Mouse (Mus musculus) hematopoietic stem cell, adult 5-6 weeks (primary cell): ENCODE results near the gene Gm47429. TPM values are rescaled to one million over a fixed set of nuclear protein-coding genes. Genes with fewer than 3 reads are reported as not detected.
"Not testable (repeated sequence)": the region's sequence is repeated elsewhere in the genome, so short reads cannot be mapped to it uniquely, and the experiment has no call there.

Experiments used
- ATAC-seq, 2 experiments: fragments of 125-278 bp in 1 of 2; replicated peaks in 1 of 2; 2 replicates each; pipeline ENCODE4 v1.8.0; 2016 to 2017; ENCODE audit warnings: inconsistent platforms in 2 of 2, mild to moderate bottlenecking in 2 of 2, moderate number of reproducible peaks in 2 of 2, low read depth in 1 of 2, moderate TSS enrichment in 1 of 2; ENCODE audit not compliant: low FRiP score in 2 of 2, poor library complexity in 2 of 2, severe bottlenecking in 2 of 2, insufficient read depth in 1 of 2, low TSS enrichment in 1 of 2
- total RNA-seq: library from RNA; stranded (forward); fragments of 172-1452, 232-1000 nt; gene quantifications from 2 replicates; pipeline ENCODE4 v1.2.3, GENCODE M21; 2017

Gene Gm47429
- not detected in 2 replicates for total RNA-seq

- ATAC-seq: no peak
Observed at GRCm38 (mm10) chr13:50443812-50444211, at the start of gene Gm47429. TSS of gene Gm47429 (minus strand) at chr13:50443912.

- not testable (repeated sequence) for ATAC-seq
Observed at GRCm38 (mm10) chr13:50488510-50488909, 44.8 kb upstream of the Gm47429 start.

- ATAC-seq: no peak
Observed at GRCm38 (mm10) chr13:50467007-50467406, 23.3 kb upstream of the Gm47429 start, which contains the start of gene Nutm2. TSS of gene Nutm2 (plus strand) at chr13:50467307.

- ATAC-seq: no peak
Observed at GRCm38 (mm10) chr13:50464621-50465562, 21.2 kb upstream of the Gm47429 start.

- ATAC-seq: not testable (repeated sequence)
Observed at GRCm38 (mm10) chr13:50460433-50460832, 16.7 kb upstream of the Gm47429 start.

GRCm38 (mm10) chr13:50453426-50453825 is 9.7 kb upstream of the Gm47429 start:
- no peak for ATAC-seq

GRCm38 (mm10) chr13:50452266-50452665 is 8.6 kb upstream of the Gm47429 start:
- ATAC-seq: not testable (repeated sequence)

- ATAC-seq: no peak
Observed at GRCm38 (mm10) chr13:50445261-50445660, 1.5 kb upstream of the Gm47429 start.

GRCm38 (mm10) chr13:50426686-50427085 is 17.0 kb downstream of the Gm47429 start:
- ATAC-seq: no peak

- no peak for ATAC-seq
Observed at GRCm38 (mm10) chr13:50424517-50424916, 19.2 kb downstream of the Gm47429 start.

- ATAC-seq: no peak
Observed at GRCm38 (mm10) chr13:50423625-50424209, 20.0 kb downstream of the Gm47429 start.

GRCm38 (mm10) chr13:50418421-50418820 is 25.3 kb downstream of the Gm47429 start:
- ATAC-seq: no peak

GRCm38 (mm10) chr13:50417389-50418183 is 26.1 kb downstream of the Gm47429 start, which contains the start of gene Fbxw17:
TSS of gene Fbxw17 (plus strand) at chr13:50417864.
- ATAC-seq: peak; percentile 98 to 99

Other genes starting within 250 kb of the Gm47429 start
- not detected in 2 replicates for gene Gm906, start 193.6 kb downstream of the Gm47429 start, total RNA-seq
- 12.6 and 15.0 TPM in 2 replicates for gene Fbxw17, start 26.0 kb downstream of the Gm47429 start, total RNA-seq
- not detected in 2 replicates for gene Nutm2, start 23.4 kb upstream of the Gm47429 start, total RNA-seq
- gene Gm904, start 199.3 kb upstream of the Gm47429 start, total RNA-seq: not detected in 2 replicates